Mouse (Mus musculus): ENCODE data around the gene Olfr798.
A peak's percentile ranks its signal among the peaks of the same experiment; 100 is the strongest.

Gene Olfr798

GRCm38 (mm10) chr10:129627834-129628233, at the start of gene Olfr798:
Gene Olfr798, minus strand, starts transcription at chr10:129627934.
- no peak for DNase-seq (ENCODE audit: low read depth, low spot score)

GRCm38 (mm10) chr10:129673765-129674164, 46.0 kb upstream of the Olfr798 start, which contains the start of gene Olfr801:
Gene Olfr801, minus strand, starts transcription at chr10:129673865.
- no peak for DNase-seq (ENCODE audit: low read depth, low spot score)

GRCm38 (mm10) chr10:129657394-129657793, 29.7 kb upstream of the Olfr798 start, which contains the start of gene Olfr800:
Gene Olfr800, plus strand, starts transcription at chr10:129657694.
- no peak for DNase-seq (ENCODE audit: low read depth, low spot score)

- DNase-seq (ENCODE audit: low read depth, low spot score): no peak
These were observed 24.0 kb upstream of the Olfr798 start for GRCm38 (mm10) chr10:129651763-129652162.

- no peak for DNase-seq (ENCODE audit: low read depth, low spot score)
These were observed 9.4 kb upstream of the Olfr798 start, which contains the start of gene Olfr799 for GRCm38 (mm10) chr10:129637184-129637583. Gene Olfr799, plus strand, starts transcription at chr10:129637484.

- DNase-seq (ENCODE audit: low read depth, low spot score): no peak
These were observed 4.5 kb downstream of the Olfr798 start for GRCm38 (mm10) chr10:129623251-129623650.

- no peak for DNase-seq (ENCODE audit: low read depth, low spot score)
These were observed 6.0 kb downstream of the Olfr798 start for GRCm38 (mm10) chr10:129621724-129622123.

GRCm38 (mm10) chr10:129612470-129612869, 15.3 kb downstream of the Olfr798 start, which contains the start of gene Olfr796:
Gene Olfr796, minus strand, starts transcription at chr10:129612570.
- no peak for DNase-seq (ENCODE audit: low read depth, low spot score)

- DNase-seq (ENCODE audit: low read depth, low spot score): peak; percentile 4
These were observed 50.7 kb downstream of the Olfr798 start for GRCm38 (mm10) chr10:129577066-129577465.

All from retina, postnatal 7 days (tissue).